Mouse (Mus musculus) CH12.LX (cell line): ENCODE results near the gene Fam171a2. TPM values are rescaled to one million over a fixed set of nuclear protein-coding genes. Genes with fewer than 3 reads are reported as not detected.
A peak's percentile ranks its signal among the peaks of the same experiment; 100 is the strongest.

ENCODE experiments used
- DNase-seq: peaks from one replicate; pipeline ENCODE4 v3.0.0-alpha.2; 2013; ENCODE audit errors: extremely low read depth
- H3K27ac ChIP-seq: 2 replicates; pipeline ENCODE4 v1.5.1; 2012; ENCODE audit warnings: low read depth, mild to moderate bottlenecking, control low read depth, moderate library complexity; ENCODE audit not compliant: insufficient read depth
- H3K27me3 ChIP-seq: replicated peaks from 2 replicates; pipeline ENCODE3; 2012; ENCODE audit warnings: inconsistent platforms
- H3K36me3 ChIP-seq, 2 experiments: replicated peaks in 1 of 2; 2 replicates each; pipeline versions ENCODE3 to v1.6.1; 2012; ENCODE audit warnings: inconsistent platforms in 1 of 2, low read length in 1 of 2, mild to moderate bottlenecking in 1 of 2, mixed read lengths in 1 of 2, moderate library complexity in 1 of 2; ENCODE audit not compliant: control insufficient read depth in 1 of 2, insufficient read depth in 1 of 2
- H3K4me1 ChIP-seq, 2 experiments: 2 replicates each; pipeline ENCODE4 v1.6.1; 2012; ENCODE audit warnings: inconsistent platforms in 1 of 2, moderate library complexity in 1 of 2; ENCODE audit not compliant: insufficient read depth in 2 of 2, control insufficient read depth in 1 of 2
- H3K4me2 ChIP-seq: 2 replicates; pipeline ENCODE4 v1.6.1; 2012; ENCODE audit warnings: low read depth, mild to moderate bottlenecking, control low read depth; ENCODE audit not compliant: poor library complexity, insufficient read depth, severe bottlenecking
- H3K4me3 ChIP-seq, 3 experiments: fragments of 150-350 bp in 1 of 3; sonication (generic) in 1 of 3; replicated peaks in 1 of 3; 2 replicates each; pipeline versions ENCODE3 to v1.5.1; 2011 to 2012; ENCODE audit warnings: low read depth in 2 of 3, low read length in 2 of 3, mild to moderate bottlenecking in 2 of 3, moderate library complexity in 2 of 3, control low read depth in 1 of 3, improper control_type of control experiment in 1 of 3, inconsistent platforms in 1 of 3, mixed read lengths in 1 of 3; ENCODE audit not compliant: poor library complexity in 1 of 3
- H3K79me2 ChIP-seq: replicated peaks from 2 replicates; pipeline ENCODE4 v1.6.1; 2012; ENCODE audit warnings: mild to moderate bottlenecking, moderate library complexity; ENCODE audit not compliant: control insufficient read depth, poor library complexity, insufficient read depth, severe bottlenecking; ENCODE audit errors: extremely low read depth
- H3K9ac ChIP-seq: 2 replicates; pipeline ENCODE4 v1.6.1; 2012; ENCODE audit warnings: low read depth, mild to moderate bottlenecking, control low read depth, moderate library complexity; ENCODE audit not compliant: insufficient read depth
- H3K9me3 ChIP-seq: replicated peaks from 2 replicates; pipeline ENCODE3; 2012; ENCODE audit warnings: low read length, inconsistent platforms, mixed read lengths
- BHLHE40 ChIP-seq: IDR thresholded peaks from 2 replicates; pipeline ENCODE4 v1.6.1; 2011; ENCODE audit warnings: mild to moderate bottlenecking, low read depth, low read length, improper control_type of control experiment
- CHD1 ChIP-seq: IDR thresholded peaks from 2 replicates; pipeline ENCODE4 v1.6.1; 2012; ENCODE audit warnings: low read depth, low read length, improper control_type of control experiment, inconsistent platforms
- CHD2 ChIP-seq: IDR thresholded peaks from 2 replicates; pipeline ENCODE4 v1.6.1; 2011; ENCODE audit warnings: low read length, improper control_type of control experiment
- CTCF ChIP-seq, 2 experiments: IDR thresholded peaks in 1 of 2; conservative IDR thresholded peaks in 1 of 2; 2 replicates each; pipeline ENCODE4 v1.5.1; 2011 to 2012; ENCODE audit warnings: low read depth in 2 of 2, low read length in 2 of 2, improper control_type of control experiment in 1 of 2, inconsistent platforms in 1 of 2, mild to moderate bottlenecking in 1 of 2, moderate library complexity in 1 of 2
- E2F4 ChIP-seq: IDR thresholded peaks from 2 replicates; pipeline ENCODE4 v1.6.1; 2011; ENCODE audit warnings: low read depth, low read length, improper control_type of control experiment; ENCODE audit not compliant: insufficient replicate concordance
- ELF1 ChIP-seq: IDR thresholded peaks from 2 replicates; pipeline ENCODE4 v1.6.1; 2014; ENCODE audit warnings: low read depth, mild to moderate bottlenecking, inconsistent platforms, low read length, improper control_type of control experiment
- EP300 ChIP-seq: IDR thresholded peaks from 2 replicates; pipeline ENCODE4 v1.6.1; 2011; ENCODE audit warnings: low read length, improper control_type of control experiment
- ETS1 ChIP-seq: conservative IDR thresholded peaks from 2 replicates; pipeline ENCODE4 v1.6.1; 2012; ENCODE audit warnings: low read depth, mild to moderate bottlenecking, inconsistent platforms, low read length, improper control_type of control experiment, moderate library complexity
- GABPA ChIP-seq: IDR thresholded peaks from 2 replicates; pipeline ENCODE4 v1.6.1; 2012; ENCODE audit warnings: low read depth, low read length, improper control_type of control experiment, inconsistent platforms; ENCODE audit not compliant: insufficient replicate concordance
- HCFC1 ChIP-seq: IDR thresholded peaks from 2 replicates; pipeline ENCODE4 v1.6.1; 2012; ENCODE audit warnings: low read depth, mild to moderate bottlenecking, inconsistent platforms, low read length, improper control_type of control experiment
- IRF4 ChIP-seq: IDR thresholded peaks from 2 replicates; pipeline ENCODE4 v1.6.1; 2014; ENCODE audit warnings: low read depth, mild to moderate bottlenecking, inconsistent platforms, low read length, improper control_type of control experiment
- JUN ChIP-seq: IDR thresholded peaks from 2 replicates; pipeline ENCODE4 v1.6.1; 2011; ENCODE audit warnings: low read depth, mild to moderate bottlenecking, low read length, improper control_type of control experiment, moderate library complexity; ENCODE audit not compliant: insufficient read depth
- JUND ChIP-seq: conservative IDR thresholded peaks from 2 replicates; pipeline ENCODE4 v1.6.1; 2011; ENCODE audit warnings: low read depth, low read length, improper control_type of control experiment
- KAT2A ChIP-seq: IDR thresholded peaks from 2 replicates; pipeline ENCODE4 v1.6.1; 2012; ENCODE audit warnings: low read length, improper control_type of control experiment, inconsistent platforms; ENCODE audit not compliant: insufficient replicate concordance
- MAFK ChIP-seq: IDR thresholded peaks from 2 replicates; pipeline ENCODE4 v1.6.1; 2011; ENCODE audit warnings: low read length, improper control_type of control experiment; ENCODE audit not compliant: insufficient replicate concordance
- MAX ChIP-seq: IDR thresholded peaks from 2 replicates; pipeline ENCODE4 v1.6.1; 2011; ENCODE audit warnings: low read length, improper control_type of control experiment
- MAZ ChIP-seq: IDR thresholded peaks from 2 replicates; pipeline ENCODE4 v1.6.1; 2012; ENCODE audit warnings: low read depth, mild to moderate bottlenecking, inconsistent platforms, low read length, improper control_type of control experiment, moderate library complexity
- MEF2A ChIP-seq: IDR thresholded peaks from 2 replicates; pipeline ENCODE4 v1.6.1; 2014; ENCODE audit warnings: low read depth, mild to moderate bottlenecking, inconsistent platforms, low read length, improper control_type of control experiment, borderline replicate concordance
- MXI1 ChIP-seq: IDR thresholded peaks from 2 replicates; pipeline ENCODE4 v1.6.1; 2011; ENCODE audit warnings: mild to moderate bottlenecking, low read depth, low read length, improper control_type of control experiment
- MYC ChIP-seq: IDR thresholded peaks from 2 replicates; pipeline ENCODE4 v1.6.1; 2011; ENCODE audit warnings: low read depth, mild to moderate bottlenecking, improper control_type of control experiment, low read length
- NELFE ChIP-seq: IDR thresholded peaks from 2 replicates; pipeline ENCODE4 v1.6.1; 2011; ENCODE audit warnings: low read depth, low read length, improper control_type of control experiment
- NRF1 ChIP-seq: IDR thresholded peaks from 2 replicates; pipeline ENCODE4 v1.6.1; 2014; ENCODE audit warnings: low read depth, mild to moderate bottlenecking, inconsistent platforms, low read length, improper control_type of control experiment, moderate library complexity
- PAX5 ChIP-seq: IDR thresholded peaks from 2 replicates; pipeline ENCODE4 v1.6.1; 2012; ENCODE audit warnings: low read length, inconsistent platforms, mixed read lengths
- POLR2A ChIP-seq: IDR thresholded peaks from 2 replicates; pipeline ENCODE4 v1.6.1; 2011; ENCODE audit warnings: low read depth, mild to moderate bottlenecking, improper control_type of control experiment, low read length
- POLR2AphosphoS2 ChIP-seq: IDR thresholded peaks from 2 replicates; pipeline ENCODE4 v1.6.1; 2011; ENCODE audit warnings: low read depth, low read length, improper control_type of control experiment
- RAD21 ChIP-seq: IDR thresholded peaks from 2 replicates; pipeline ENCODE4 v1.6.1; 2011; ENCODE audit warnings: low read depth, mild to moderate bottlenecking, low read length, improper control_type of control experiment, moderate library complexity
- RCOR1 ChIP-seq: conservative IDR thresholded peaks from 2 replicates; pipeline ENCODE4 v1.6.1; 2012; ENCODE audit warnings: low read depth, mild to moderate bottlenecking, inconsistent platforms, low read length, improper control_type of control experiment
- SIN3A ChIP-seq: IDR thresholded peaks from 2 replicates; pipeline ENCODE4 v1.6.1; 2012; ENCODE audit warnings: low read length, improper control_type of control experiment, inconsistent platforms
- SMC3 ChIP-seq: IDR thresholded peaks from 2 replicates; pipeline ENCODE4 v1.6.1; 2011; ENCODE audit warnings: low read depth, low read length, improper control_type of control experiment
- TBP ChIP-seq: conservative IDR thresholded peaks from 2 replicates; pipeline ENCODE4 v1.6.1; 2011; ENCODE audit warnings: low read depth, low read length, improper control_type of control experiment
- TCF12 ChIP-seq: IDR thresholded peaks from 2 replicates; pipeline ENCODE4 v1.6.1; 2014; ENCODE audit warnings: low read depth, mild to moderate bottlenecking, inconsistent platforms, low read length, improper control_type of control experiment
- UBTF ChIP-seq: IDR thresholded peaks from 2 replicates; pipeline ENCODE4 v1.6.1; 2012; ENCODE audit warnings: low read depth, mild to moderate bottlenecking, inconsistent platforms, low read length, improper control_type of control experiment, moderate library complexity
- USF1 ChIP-seq: IDR thresholded peaks from 2 replicates; pipeline ENCODE4 v1.6.1; 2014; ENCODE audit warnings: low read depth, mild to moderate bottlenecking, inconsistent platforms, low read length, improper control_type of control experiment
- USF2 ChIP-seq: conservative IDR thresholded peaks from 2 replicates; pipeline ENCODE4 v1.6.1; 2011; ENCODE audit warnings: low read depth, low read length, improper control_type of control experiment
- ZC3H11A ChIP-seq: IDR thresholded peaks from 2 replicates; pipeline ENCODE4 v1.6.1; 2012; ENCODE audit warnings: low read depth, mild to moderate bottlenecking, inconsistent platforms, low read length, improper control_type of control experiment
- ZKSCAN1 ChIP-seq: IDR thresholded peaks from 2 replicates; pipeline ENCODE4 v1.6.1; 2012; ENCODE audit warnings: low read depth, inconsistent platforms, low read length, improper control_type of control experiment, borderline replicate concordance
- ZMIZ1 ChIP-seq: IDR thresholded peaks from 2 replicates; pipeline ENCODE4 v1.6.1; 2012; ENCODE audit warnings: low read depth, mild to moderate bottlenecking, inconsistent platforms, low read length, improper control_type of control experiment
- ZNF384 ChIP-seq: IDR thresholded peaks from 2 replicates; pipeline ENCODE4 v1.6.1; 2012; ENCODE audit warnings: low read depth, low read length, improper control_type of control experiment, inconsistent platforms
- dilution Hi-C: fragments of 300-500 bp; cut with MboI; formaldehyde crosslinking; loops from 2 replicates; pipeline ENCODE4 v1.14.3; 2020; ENCODE audit warnings: low sequenced_read_pairs; ENCODE audit not compliant: extremely low pct_unique_long_range_greater_than_20kb, extremely low pct_ligation_motif_present
- in situ Hi-C: fragments of 300-500 bp; cut with MboI; formaldehyde crosslinking; loops from 3 replicates; pipeline ENCODE4 v1.14.3; 2019; ENCODE audit warnings: low sequenced_read_pairs, low pct_ligation_motif_present, low pct_unique_long_range_greater_than_20kb, mixed read lengths
- polyA plus RNA-seq: library from polyadenylated mRNA; unstranded; fragments of >175 nt; gene quantifications from 2 replicates; pipeline ENCODE4 v1.2.1, GENCODE M21; 2012; ENCODE audit warnings: low read depth; ENCODE audit not compliant: insufficient read length
- total RNA-seq, 2 experiments: library from RNA; depleted of rRNA; stranded (reverse); fragments of 300-350 nt in 1 of 2; fragments of >200 nt in 1 of 2; gene quantifications; 2 replicates each; pipeline ENCODE4 v1.2.3; 2012 to 2014

Gene Fam171a2
- total and polyA plus RNA-seq, 3 experiments = not detected

GRCm38 (mm10) chr11:102432115-102432843, 15.2 kb downstream of the Fam171a2 start:
- in situ Hi-C loops (loop anchor here (5.0 kb wide), 1 partner anchor 130 kb away; no protein-coding TSS in a partner anchor), dilution Hi-C loops (no loop called here)
- DNase-seq = peak; percentile 99
- Histone ChIP-seq H3K27me3 (no peaks in the 10 kb centered on the region), H3K27ac (peak overlapping the region; percentile 88), H3K36me3 (peaks cover 21 to 35% of the 10 kb centered on the region in 2 experiments), H3K4me3 (peak overlapping the region; percentile 24 to 60 (median 43)), H3K9ac (peak overlapping the region; percentile 14; the same call in 1 of the 2 replicates), H3K4me2 (peak overlapping the region; percentile 41), H3K79me2 (no peaks in the 10 kb centered on the region), H3K4me1 (peaks cover 27 to 53% of the 10 kb centered on the region in 2 experiments), H3K9me3 (peaks cover 14% of the 10 kb centered on the region)
- TF ChIP-seq ZC3H11A (no peak), USF2 (peak; percentile 85), MAZ (peak; percentile 94), MAFK (peak; percentile 90), CTCF (conservative IDR thresholded peaks at IDR 0.05 in 1 of 2, IDR thresholded peaks at IDR 0.05 in 1 of 2; ENCODE audit: low read depth in 2 of 2, low read length in 2 of 2) (no peak), POLR2A (peak; percentile 68), EP300 (peak; percentile 98), SMC3 (no peak), MEF2A (peak; percentile 89), KAT2A (no peak), NELFE (no peak; the same call in 1 of the 2 replicates), E2F4 (no peak), MXI1 (peak; percentile 90), BHLHE40 (peak; percentile 98), MAX (peak; percentile 97), PAX5 (no peak), CHD1 (no peak), ELF1 (peak; percentile 59; the same call in 1 of the 2 replicates), HCFC1 (no peak; the same call in 1 of the 2 replicates), RAD21 (no peak), CHD2 (peak; percentile 86), SIN3A (no peak; the same call in none of the 2 replicates), UBTF (peak; percentile 29; the same call in 1 of the 2 replicates), ZMIZ1 (no peak; the same call in 1 of the 2 replicates), JUN (no peak; the same call in 1 of the 2 replicates), GABPA (no peak), JUND (0 out of 2 replicates have a peak, but pooled peaks have one; percentile 17), NRF1 (peak; percentile 69), TCF12 (peak; percentile 99), ZNF384 (no peak), MYC (peak; percentile 93), RCOR1 (peak; percentile 99), POLR2AphosphoS2 (no peak), ETS1 (peak; percentile 98), USF1 (peak; percentile 84), TBP (peak; percentile 78), IRF4 (peak; percentile 98), ZKSCAN1 (no peak)
